Mouse (Mus musculus) liver, embryonic 14.5 days (tissue): ENCODE data around the gene Senp7. TPM values are rescaled to one million over a fixed set of nuclear protein-coding genes. Genes with fewer than 3 reads are reported as not detected.
"Not testable (repeated sequence)": the region's sequence is repeated elsewhere in the genome, so short reads cannot be mapped to it uniquely, and the experiment has no call there.

ENCODE experiments used
- ATAC-seq: fragments of 200-750 bp; cut with Nextera tagmentation; 2 replicates; pipeline ENCODE4 v1.8.0; 2017; ENCODE audit warnings: moderate number of reproducible peaks, mild to moderate bottlenecking, moderate library complexity; ENCODE audit not compliant: insufficient read depth
- DNase-seq, 3 experiments: peaks; one replicate each; pipeline ENCODE4 v3.0.0-alpha.2; 2012 to 2013; ENCODE audit warnings: low read depth in 3 of 3, low spot score in 3 of 3
- H3K27ac ChIP-seq: fragments of 300-500 bp; sonication (generic); 2 replicates; pipeline ENCODE4 v1.5.1; 2014; ENCODE audit warnings: moderate library complexity, mild to moderate bottlenecking, control low read depth, inconsistent platforms
- H3K27me3 ChIP-seq: fragments of 300-500 bp; sonication (generic); 2 replicates; pipeline ENCODE4 v1.6.1; 2014; ENCODE audit warnings: mild to moderate bottlenecking, low read length, moderate library complexity; ENCODE audit not compliant: control insufficient read depth, insufficient read depth
- H3K36me3 ChIP-seq: fragments of 300-500 bp; sonication (generic); replicated peaks from 2 replicates; pipeline ENCODE4 v1.6.1; 2014; ENCODE audit warnings: low read depth; ENCODE audit not compliant: control insufficient read depth, insufficient read depth
- H3K4me1 ChIP-seq, 2 experiments: fragments of 200-500 bp in 1 of 2; fragments of 300-500 bp in 1 of 2; sonication (generic) in 1 of 2; replicated peaks; 2 replicates each; pipeline ENCODE4 v1.6.1; 2012 to 2014; ENCODE audit warnings: antibody characterized with exemption in 1 of 2, inconsistent platforms in 1 of 2, low read length in 1 of 2; ENCODE audit not compliant: control insufficient read depth in 2 of 2, insufficient read depth in 2 of 2
- H3K4me2 ChIP-seq: fragments of 300-500 bp; sonication (generic); 2 replicates; pipeline ENCODE4 v1.6.1; 2014; ENCODE audit warnings: low read depth, mild to moderate bottlenecking, control low read depth, moderate library complexity
- H3K4me3 ChIP-seq, 2 experiments: fragments of 200-500 bp in 1 of 2; fragments of 300-500 bp in 1 of 2; sonication (generic) in 1 of 2; 2 replicates each; pipeline ENCODE4 v1.5.1; 2012 to 2014; ENCODE audit warnings: low read depth in 2 of 2, low read length in 2 of 2, mild to moderate bottlenecking in 2 of 2, control low read depth in 1 of 2, inconsistent platforms in 1 of 2, moderate library complexity in 1 of 2; ENCODE audit not compliant: insufficient read depth in 1 of 2
- H3K9ac ChIP-seq: fragments of 300-500 bp; sonication (generic); replicated peaks from 2 replicates; pipeline ENCODE4 v1.6.1; 2014; ENCODE audit warnings: mild to moderate bottlenecking, control low read depth, moderate library complexity
- H3K9me3 ChIP-seq: fragments of 300-500 bp; sonication (generic); 2 replicates; pipeline ENCODE4 v1.6.1; 2016; ENCODE audit warnings: low read length, mixed read lengths; ENCODE audit not compliant: control insufficient read depth
- CTCF ChIP-seq: IDR thresholded peaks from 2 replicates; pipeline ENCODE4 v1.5.1; 2016; ENCODE audit warnings: antibody characterized with exemption, low read depth, control low read depth
- EP300 ChIP-seq: IDR thresholded peaks from 2 replicates; pipeline ENCODE4 v1.6.1; 2016; ENCODE audit warnings: antibody characterized with exemption, low read depth
- WGBS: fragments of 180-500 bp; shearing (Covaris S2); extraction: QIAGEN DNeasy Blood & Tissue Kit; methylation state at CpG from one replicate; pipeline ENCODE4 v1.1.7; 2014; ENCODE audit not compliant: insufficient replicate concordance; 5-methylcytosine and 5-hydroxymethylcytosine counted together
- polyA plus RNA-seq, 2 experiments: library from polyadenylated mRNA; depleted of rRNA in 1 of 2; stranded (reverse) in 1 of 2; unstranded in 1 of 2; fragments of >200 nt; fragmentation: Nextera tagmentation in 1 of 2; extraction: Ambion mirVana in 1 of 2; gene quantifications; 2 replicates each; pipeline versions ENCODE4 v1.2.1 to v1.2.3; 2012 to 2014

Gene Senp7
- polyA plus RNA-seq (2012; rRNA removed): 6.9 and 8.7 TPM in 2 replicates
- polyA plus RNA-seq (2014; fragmentation: Nextera tagmentation; extraction: Ambion mirVana): 15.5 and 16.9 TPM in 2 replicates

- not testable (repeated sequence) for H3K36me3 ChIP-seq, H3K9ac ChIP-seq, H3K4me2 ChIP-seq, H3K4me1 ChIP-seq, H3K4me3 ChIP-seq, H3K9me3 ChIP-seq, H3K27me3 ChIP-seq, DNase-seq, H3K27ac ChIP-seq, ATAC-seq
- WGBS: no CpG with 5 or more reads among the region's 4 CpGs
These were observed at the start of gene Senp7 for GRCm38 (mm10) chr16:56048038-56048437. TSS of gene Senp7 (plus strand) at chr16:56048338.

- Histone ChIP-seq H3K27me3 (no peaks in the 10 kb centered on the region), H3K9ac (no peak overlapping the region), H3K4me1 (no peaks in the 10 kb centered on the region), H3K9me3 (no peaks in the 10 kb centered on the region), H3K4me2 (no peak overlapping the region), H3K27ac (no peak overlapping the region), H3K36me3 (peaks cover 53% of the 10 kb centered on the region), H3K4me3 (no peak overlapping the region)
- ATAC-seq: no peak
- no peak for DNase-seq
- TF ChIP-seq CTCF (no peak), EP300 (no peak)
- WGBS: 88% methylated on average over 11 of the region's 11 CpGs
These were observed 41.3 kb upstream of the Senp7 start for GRCm38 (mm10) chr16:56006798-56007197.

GRCm38 (mm10) chr16:56008862-56009261, 39.3 kb upstream of the Senp7 start:
- Histone ChIP-seq H3K27ac (no peak overlapping the region), H3K4me1 (no peaks in the 10 kb centered on the region), H3K4me3 (no peak overlapping the region), H3K4me2 (no peak overlapping the region), H3K9me3 (no peaks in the 10 kb centered on the region), H3K9ac (no peak overlapping the region), H3K27me3 (no peaks in the 10 kb centered on the region), H3K36me3 (peaks cover 43% of the 10 kb centered on the region)
- 72% methylated on average over 1 of the region's 1 CpGs for WGBS
- ATAC-seq (no peak), DNase-seq (no peak)
- TF ChIP-seq CTCF (no peak), EP300 (no peak)

DNA sequence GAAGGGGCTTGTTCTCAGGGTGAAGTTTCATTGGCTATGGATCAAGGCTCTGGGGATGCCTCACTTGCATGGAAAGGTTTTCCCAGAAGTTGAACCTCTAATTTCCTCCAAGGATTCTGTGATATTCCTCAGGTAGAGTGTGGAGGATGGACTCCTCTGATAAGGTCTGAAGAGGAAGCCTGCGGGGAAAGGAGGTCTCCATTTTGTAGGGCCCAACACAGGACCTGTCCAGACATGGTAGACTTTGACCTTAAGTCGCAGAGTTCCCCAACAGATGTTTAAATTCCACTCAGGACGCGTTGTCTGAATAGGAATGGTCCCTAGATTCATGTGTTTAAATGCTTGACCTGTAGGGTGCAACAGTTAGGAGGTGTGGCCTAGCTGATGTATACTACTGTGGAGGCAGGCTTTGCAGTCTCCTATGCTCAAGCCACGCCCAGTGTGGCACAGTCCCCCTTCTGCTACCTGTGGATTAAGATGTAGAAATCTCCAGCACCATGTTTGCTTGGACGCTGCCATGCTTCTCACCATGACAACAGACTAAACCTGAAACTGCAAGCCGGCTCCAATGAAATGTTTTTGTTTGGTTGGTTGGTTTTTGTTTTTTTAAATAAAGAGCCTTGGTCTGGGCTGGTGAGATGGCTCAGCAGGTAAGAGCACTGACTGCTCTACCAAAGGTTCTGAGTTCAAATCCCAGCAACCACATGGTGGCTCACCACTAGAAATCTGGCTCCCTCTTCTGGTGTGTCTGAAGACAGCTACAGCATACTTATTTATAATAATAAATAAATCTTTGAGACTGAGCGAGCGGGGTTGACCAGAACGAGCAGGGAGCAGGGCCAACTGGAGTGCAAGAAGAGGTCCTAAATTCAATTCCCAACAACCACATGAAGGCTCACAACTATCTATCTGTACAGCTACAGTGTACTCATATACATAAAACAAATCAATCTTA, 35.1 kb upstream of the Senp7 start:
- WGBS: 81% methylated on average over 10 of the region's 10 CpGs
- Histone ChIP-seq H3K36me3 (peaks cover 32% of the 10 kb centered on the region), H3K4me2 (no peak overlapping the region), H3K9me3 (no peaks in the 10 kb centered on the region), H3K9ac (no peak overlapping the region), H3K4me1 (no peaks in the 10 kb centered on the region), H3K27ac (no peak overlapping the region), H3K27me3 (no peaks in the 10 kb centered on the region), H3K4me3 (no peak overlapping the region)
- no peak for DNase-seq
- TF ChIP-seq CTCF (0 out of 2 replicates have a peak, but pooled peaks have one; percentile 9), EP300 (no peak)
- peak; percentile 37 for ATAC-seq

- Histone ChIP-seq H3K9ac (no peak overlapping the region), H3K27me3 (no peaks in the 10 kb centered on the region), H3K4me1 (no peaks in the 10 kb centered on the region), H3K36me3 (peaks cover 40% of the 10 kb centered on the region), H3K27ac (no peak overlapping the region), H3K4me2 (no peak overlapping the region), H3K4me3 (no peak overlapping the region), H3K9me3 (no peaks in the 10 kb centered on the region)
- no peak for ATAC-seq
- DNase-seq: no peak
- TF ChIP-seq CTCF: no peak
- WGBS: 78% methylated on average over 7 of the region's 7 CpGs
These were observed 34.1 kb upstream of the Senp7 start for GRCm38 (mm10) chr16:56014076-56014475.
